Mouse (Mus musculus) bone marrow, adult 2 months (tissue): ENCODE results near the gene Zfp39. TPM values are rescaled to one million over a fixed set of nuclear protein-coding genes. Genes with fewer than 3 reads are reported as not detected.

Experiments
- H3K27ac ChIP-seq: fragments of 200-500 bp; 2 replicates; pipeline ENCODE4 v1.5.1; 2012; ENCODE audit warnings: low read depth, mild to moderate bottlenecking, control low read depth, inconsistent platforms, low read length; ENCODE audit not compliant: control insufficient read depth, poor library complexity, insufficient read depth
- H3K4me1 ChIP-seq: fragments of 200-500 bp; 2 replicates; pipeline ENCODE4 v1.6.1; 2011; ENCODE audit warnings: low read length; ENCODE audit not compliant: control insufficient read depth, insufficient read depth
- H3K4me3 ChIP-seq: fragments of 200-500 bp; replicated peaks from 2 replicates; pipeline ENCODE3; 2011; ENCODE audit warnings: mild to moderate bottlenecking, low read depth, low read length, control low read depth; ENCODE audit not compliant: control insufficient read depth
- CTCF ChIP-seq: fragments of 200-500 bp; IDR thresholded peaks from 2 replicates; pipeline ENCODE4 v1.5.1; 2011; ENCODE audit warnings: low read length, control low read depth; ENCODE audit not compliant: control insufficient read depth, insufficient read depth
- POLR2A ChIP-seq: fragments of 200-500 bp; IDR thresholded peaks from 2 replicates; pipeline ENCODE4 v1.6.1; 2011; ENCODE audit warnings: low read depth, mild to moderate bottlenecking, control low read depth, low read length, borderline replicate concordance; ENCODE audit not compliant: control insufficient read depth
- WGBS: fragments of 180-500 bp; shearing (Covaris S2); methylation state at CpG from one replicate; pipeline ENCODE4 v1.1.7; 2018; 5-methylcytosine and 5-hydroxymethylcytosine counted together
- polyA plus RNA-seq: library from polyadenylated mRNA; stranded (reverse); fragments of >200 nt; gene quantifications from 2 replicates; pipeline ENCODE4 v1.2.4, GENCODE M21; 2011; ENCODE audit warnings: low replicate concordance; ENCODE audit not compliant: missing spikeins, insufficient read depth, insufficient read length

Gene Zfp39
- polyA plus RNA-seq, 1 experiment = 8.4 TPM

DNA sequence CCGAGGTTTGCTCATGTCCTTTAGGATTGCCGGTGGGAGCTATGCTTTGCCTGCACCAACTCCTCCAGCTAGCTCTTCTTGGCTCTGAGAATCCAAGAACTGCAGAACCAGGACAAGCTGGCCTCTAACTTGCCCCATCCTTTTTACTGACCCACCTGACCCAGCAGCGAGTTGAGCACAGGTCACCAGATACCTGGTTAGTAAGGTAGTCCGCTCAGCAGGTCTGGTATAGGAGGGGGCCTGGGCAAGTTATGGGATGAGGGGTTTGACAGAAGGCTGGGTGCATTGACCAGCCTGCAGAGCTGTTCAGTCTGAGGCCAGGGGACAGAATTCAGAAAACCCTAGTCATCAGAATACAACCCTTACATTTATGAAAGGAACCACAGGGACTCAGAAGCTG, 25.0 kb upstream of the Zfp39 start:
- WGBS = 80% methylated on average over 4 of the region's 4 CpGs
- no peak overlapping the region for H3K4me3 ChIP-seq
- H3K4me1 ChIP-seq = no peaks in the 10 kb centered on the region; the same call in 1 of the 2 replicates
- TF ChIP-seq CTCF (no peak), POLR2A (no peak)
- H3K27ac ChIP-seq = no peak overlapping the region

DNA sequence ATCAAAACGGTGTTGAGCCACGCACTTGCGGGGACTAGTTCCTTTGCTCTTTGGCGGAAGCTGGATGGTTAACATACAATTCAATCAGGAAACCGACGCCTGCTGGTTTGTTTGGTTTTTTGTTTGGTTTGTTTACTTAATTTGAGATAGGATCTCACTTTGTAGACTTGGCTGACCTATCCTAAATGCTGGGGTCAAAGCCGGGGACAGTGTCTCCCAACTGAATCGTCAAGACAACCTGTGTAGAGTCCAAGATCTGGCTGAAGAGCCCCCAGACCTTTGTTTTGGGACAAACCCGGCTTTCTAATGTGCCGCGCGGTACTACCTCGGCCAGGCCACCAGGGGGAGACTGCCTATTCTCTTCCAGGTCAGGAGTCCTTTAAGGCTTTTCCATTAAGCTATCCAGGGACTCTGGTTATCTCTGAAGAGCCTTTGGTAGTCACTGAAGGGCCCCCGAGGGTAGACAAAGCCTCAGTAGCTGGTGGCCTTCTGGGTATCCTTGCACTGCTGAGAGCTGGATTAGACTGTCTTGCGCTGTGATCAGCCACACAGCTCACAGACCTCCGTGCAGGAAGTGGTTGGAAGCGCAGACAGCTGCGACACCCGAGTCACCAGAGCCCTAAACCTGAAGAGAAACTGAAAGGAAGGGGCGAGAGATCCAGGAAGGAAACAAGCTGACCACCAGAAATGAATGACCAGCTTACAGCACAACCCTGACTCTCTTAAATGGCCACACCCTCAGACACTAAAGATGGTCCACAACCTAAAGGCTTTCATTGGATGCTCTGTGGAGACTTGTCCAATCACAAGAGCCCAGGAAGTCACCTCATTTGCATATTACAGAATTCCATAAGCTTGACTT, 24.0 kb upstream of the Zfp39 start:
- peak; percentile 44; the same call in 1 of the 2 replicates for TF ChIP-seq POLR2A
- TF ChIP-seq CTCF = peak; percentile 75
- WGBS = 0% methylated on average over 20 of the region's 20 CpGs
- Histone ChIP-seq H3K4me1 (no peaks in the 10 kb centered on the region; the same call in 1 of the 2 replicates), H3K4me3 (peak overlapping the region; percentile 75), H3K27ac (peak overlapping the region; percentile 89)

DNA sequence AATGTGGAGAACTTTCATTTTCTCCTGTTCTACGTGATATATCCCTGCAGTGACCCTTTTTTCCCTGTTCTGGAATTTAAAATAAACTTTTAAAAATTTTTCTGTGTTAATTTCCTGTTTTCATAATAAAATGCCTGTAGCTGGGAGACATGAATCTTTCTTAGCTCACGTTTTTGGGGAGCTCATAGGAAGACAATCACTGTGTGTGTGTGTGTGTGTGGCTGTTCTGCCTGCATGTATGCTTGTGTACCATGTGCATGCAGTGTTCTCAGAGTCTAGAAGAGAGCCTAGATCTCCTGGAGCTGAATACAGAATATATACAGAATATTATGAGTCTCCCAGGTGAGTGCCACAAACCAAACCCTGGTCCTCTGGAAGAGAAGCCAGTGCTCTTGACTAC, 23.0 kb upstream of the Zfp39 start:
- no peak for TF ChIP-seq CTCF
- no peak for TF ChIP-seq POLR2A
- 48% methylated on average over 2 of the region's 2 CpGs for WGBS
- H3K27ac ChIP-seq = no peak overlapping the region; the same call in 1 of the 2 replicates
- H3K4me1 ChIP-seq = no peaks in the 10 kb centered on the region; the same call in 1 of the 2 replicates
- H3K4me3 ChIP-seq = no peak overlapping the region

DNA sequence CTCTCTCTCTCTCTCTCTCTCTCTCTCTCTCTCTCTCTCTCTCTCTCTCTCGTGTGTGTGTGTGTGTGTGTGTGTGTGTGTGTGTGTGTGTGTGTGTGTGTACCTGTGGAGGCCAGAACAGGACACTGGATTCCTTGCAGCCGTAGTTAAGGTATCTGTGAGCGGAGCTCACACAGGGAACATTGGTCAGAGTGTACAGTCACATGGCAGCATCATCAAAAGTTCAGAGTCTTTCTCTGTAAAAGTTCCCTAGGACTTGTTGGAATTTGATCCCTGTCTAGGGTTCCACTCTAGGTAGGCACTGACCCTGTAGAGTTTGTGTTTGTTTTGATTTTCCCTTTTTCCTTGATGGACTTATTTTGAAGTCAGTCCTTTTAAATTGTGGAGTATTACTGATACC, 22.6 kb upstream of the Zfp39 start:
- WGBS = 90% methylated on average over 2 of the region's 3 CpGs
- H3K4me1 ChIP-seq = no peaks in the 10 kb centered on the region; the same call in 1 of the 2 replicates
- TF ChIP-seq CTCF (no peak), POLR2A (no peak)
- H3K27ac ChIP-seq = no peak overlapping the region
- no peak overlapping the region for H3K4me3 ChIP-seq

DNA sequence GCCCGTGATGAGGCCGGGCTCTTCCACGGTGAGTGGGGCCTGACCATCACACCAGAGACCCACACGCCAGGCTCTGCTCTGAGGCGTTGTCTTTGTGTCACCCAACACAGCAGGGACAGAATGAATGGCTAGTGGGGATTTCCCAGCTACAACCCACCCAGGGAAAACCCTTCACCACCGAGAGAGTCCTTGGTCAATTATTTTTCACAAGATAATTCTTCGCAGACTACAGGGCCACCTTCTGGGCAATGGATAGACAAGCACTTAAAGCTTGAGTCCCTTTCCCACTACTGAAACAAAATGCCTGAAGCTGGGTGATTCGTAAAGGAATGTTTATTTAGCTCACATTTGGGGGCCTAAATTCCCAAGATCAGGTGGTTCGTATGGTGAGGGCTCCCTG, 18.4 kb upstream of the Zfp39 start:
- Histone ChIP-seq H3K4me1 (no peaks in the 10 kb centered on the region), H3K27ac (no peak overlapping the region), H3K4me3 (no peak overlapping the region)
- 84% methylated on average over 9 of the region's 9 CpGs for WGBS
- TF ChIP-seq CTCF = no peak
- TF ChIP-seq POLR2A = no peak

DNA sequence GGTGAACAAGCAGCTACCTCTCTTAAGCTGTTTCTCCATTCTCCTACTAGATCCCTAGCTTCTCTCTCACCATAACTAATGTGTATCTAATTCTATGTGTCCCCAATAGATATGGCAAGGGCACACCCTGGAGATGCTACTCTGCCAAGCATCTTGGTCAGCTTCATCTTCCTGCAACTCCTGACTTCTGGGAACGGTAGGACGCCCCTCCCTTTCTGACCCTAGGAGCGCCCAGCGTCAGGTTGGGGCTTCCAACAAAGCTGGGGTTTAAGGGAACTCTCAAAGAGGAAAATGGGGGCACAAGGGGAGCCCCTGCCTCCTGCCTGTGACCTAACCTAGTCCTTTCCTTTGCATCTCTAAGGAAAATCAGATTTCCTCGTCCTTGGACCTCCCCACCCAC, 14.7 kb upstream of the Zfp39 start:
- H3K4me1 ChIP-seq = peaks cover 1% of the 10 kb centered on the region; the same call in 1 of the 2 replicates
- no peak for TF ChIP-seq POLR2A
- TF ChIP-seq CTCF = no peak
- H3K27ac ChIP-seq = peak overlapping the region; percentile 88
- H3K4me3 ChIP-seq = peak overlapping the region; percentile 79
- 56% methylated on average over 5 of the region's 5 CpGs for WGBS

DNA sequence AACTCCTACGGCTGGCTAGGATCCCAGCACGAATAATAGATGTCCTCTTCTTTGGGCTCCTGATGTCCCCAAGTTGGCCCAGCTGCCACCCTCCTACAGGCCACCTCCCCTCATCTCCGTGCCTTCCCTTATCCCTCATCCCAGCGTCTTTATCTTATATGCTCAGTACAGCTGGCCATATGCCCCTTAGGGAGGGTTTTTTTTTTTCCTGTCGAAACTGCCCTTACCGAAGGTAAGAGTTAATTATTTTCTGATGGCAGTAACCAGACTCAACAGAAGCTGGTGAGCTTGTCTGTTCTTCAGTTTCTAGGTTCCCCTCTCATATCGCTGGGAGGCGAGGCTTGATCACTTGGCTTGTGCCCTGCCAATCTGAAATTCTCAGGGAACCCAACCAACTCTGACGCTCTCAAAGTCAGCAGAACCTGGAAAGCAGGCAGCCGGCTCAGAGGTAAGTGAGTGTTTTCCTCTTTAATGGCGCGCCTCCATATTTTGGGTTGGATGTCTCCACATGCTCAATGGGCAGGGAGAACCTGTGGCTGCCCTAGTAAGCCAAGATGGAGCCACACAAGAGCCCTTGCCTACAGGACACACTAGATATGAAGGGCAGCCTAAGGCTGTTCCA, 13.8 kb upstream of the Zfp39 start, which contains the start of gene Btnl10:
Btnl10 (plus strand) TSS at position 164 of the 622 bp plus-strand sequence.
- Histone ChIP-seq H3K4me3 (peak within 1 kb of the TSS; percentile 79), H3K27ac (peak within 1 kb of the TSS; percentile 88), H3K4me1 (peaks cover 1% of the 10 kb centered on the region; the same call in 1 of the 2 replicates)
- 63% methylated on average over 12 of the region's 12 CpGs for WGBS
- TF ChIP-seq POLR2A = no peak
- TF ChIP-seq CTCF = no peak

DNA sequence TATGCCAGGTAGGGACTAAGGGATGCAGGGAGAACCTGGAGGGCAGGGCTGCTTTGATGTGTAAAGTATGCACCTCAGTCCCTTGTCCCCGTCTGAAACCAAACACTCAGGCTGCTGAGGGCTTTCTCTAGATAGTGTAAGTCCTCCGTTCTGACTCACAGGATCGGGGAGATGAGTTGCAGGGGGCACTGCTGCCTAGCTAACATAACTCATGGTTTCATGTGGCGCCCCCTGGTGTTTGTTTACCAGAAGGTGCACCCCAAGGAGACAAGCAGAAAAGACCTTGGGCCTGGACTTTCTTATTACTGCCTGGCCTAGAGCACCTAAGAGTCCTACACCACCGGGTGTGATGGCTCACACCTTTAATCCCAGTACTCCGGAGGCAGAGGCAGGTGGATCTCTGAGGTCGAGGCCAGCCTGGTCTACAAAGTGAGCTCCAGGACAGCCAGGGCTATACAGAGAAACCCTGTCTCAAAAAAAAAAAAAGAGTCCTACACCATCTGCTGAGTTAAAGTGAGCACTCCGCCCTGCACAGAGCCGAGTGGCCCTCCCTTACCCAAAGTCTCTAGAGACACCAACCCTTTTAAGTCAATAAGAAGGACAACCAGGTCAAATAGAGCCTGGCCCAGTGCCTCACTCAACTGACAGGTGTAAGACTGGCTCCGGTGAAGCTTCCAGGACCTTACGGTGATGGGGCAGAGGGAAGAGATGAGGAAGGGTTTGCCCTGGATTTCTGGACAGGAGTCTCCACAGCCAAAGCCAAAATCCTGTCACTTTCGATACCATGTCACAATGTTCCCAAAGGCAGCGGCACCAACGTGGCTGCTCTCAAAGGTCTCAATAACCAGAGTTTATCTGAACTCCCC, 13.1 kb upstream of the Zfp39 start:
- H3K4me1 ChIP-seq = peaks cover 1% of the 10 kb centered on the region; the same call in 1 of the 2 replicates
- TF ChIP-seq CTCF (peak; percentile 61), POLR2A (no peak)
- peak overlapping the region; percentile 88 for H3K27ac ChIP-seq
- peak overlapping the region; percentile 58 for H3K4me3 ChIP-seq
- 41% methylated on average over 14 of the region's 14 CpGs for whole genome bisulfite sequencing
